Mouse (Mus musculus): ENCODE measurements around the gene Fam189b.
"Not testable (repeated sequence)": the region's sequence is repeated elsewhere in the genome, so short reads cannot be mapped to it uniquely, and the experiment has no call there.

Gene Fam189b

GRCm38 (mm10) chr3:89183058-89183958, at the start of gene Fam189b:
Fam189b (plus strand) TSS chr3:89183143.
- no peak for DNase-seq (ENCODE audit: extremely low read depth, low read depth)

- peak; percentile 41 for DNase-seq (ENCODE audit: extremely low read depth, low read depth)
These were observed 49.2 kb upstream of the Fam189b start for GRCm38 (mm10) chr3:89133752-89134151.

GRCm38 (mm10) chr3:89135958-89136357, 47.0 kb upstream of the Fam189b start, which contains the start of gene Pklr:
Pklr (plus strand) TSS chr3:89136142.
- peak; percentile 84 for DNase-seq (ENCODE audit: extremely low read depth, low read depth)

- peak; percentile 54 for DNase-seq (ENCODE audit: extremely low read depth, low read depth)
These were observed 46.6 kb upstream of the Fam189b start for GRCm38 (mm10) chr3:89136365-89136764.

- no peak for DNase-seq (ENCODE audit: extremely low read depth, low read depth)
These were observed 38.1 kb upstream of the Fam189b start for GRCm38 (mm10) chr3:89144821-89145220.

GRCm38 (mm10) chr3:89145566-89145965, 37.4 kb upstream of the Fam189b start:
- DNase-seq (ENCODE audit: extremely low read depth, low read depth), result no peak

GRCm38 (mm10) chr3:89147101-89147978, 35.6 kb upstream of the Fam189b start:
- DNase-seq (ENCODE audit: extremely low read depth, low read depth), result no peak

- DNase-seq (ENCODE audit: extremely low read depth, low read depth), result no peak
These were observed 35.0 kb upstream of the Fam189b start for GRCm38 (mm10) chr3:89147979-89148311.

GRCm38 (mm10) chr3:89148567-89148966, 34.4 kb upstream of the Fam189b start:
- no peak for DNase-seq (ENCODE audit: extremely low read depth, low read depth)

GRCm38 (mm10) chr3:89152084-89152835, 30.7 kb upstream of the Fam189b start:
- DNase-seq (ENCODE audit: extremely low read depth, low read depth), result no peak

- DNase-seq (ENCODE audit: extremely low read depth, low read depth), result no peak
These were observed 26.0 kb upstream of the Fam189b start for GRCm38 (mm10) chr3:89156951-89157350.

GRCm38 (mm10) chr3:89158651-89159050, 24.3 kb upstream of the Fam189b start:
- no peak for DNase-seq (ENCODE audit: extremely low read depth, low read depth)

GRCm38 (mm10) chr3:89159211-89159610, 23.7 kb upstream of the Fam189b start:
- peak; percentile 42 for DNase-seq (ENCODE audit: extremely low read depth, low read depth)

- DNase-seq (ENCODE audit: extremely low read depth, low read depth), result peak; percentile 43
These were observed 23.2 kb upstream of the Fam189b start, which contains the start of gene Hcn3 for GRCm38 (mm10) chr3:89159616-89160344. Hcn3 (minus strand) TSS chr3:89160196.

GRCm38 (mm10) chr3:89161207-89161606, 21.7 kb upstream of the Fam189b start:
- DNase-seq (ENCODE audit: extremely low read depth, low read depth), result not testable (repeated sequence)

GRCm38 (mm10) chr3:89161786-89162185, 21.2 kb upstream of the Fam189b start:
- no peak for DNase-seq (ENCODE audit: extremely low read depth, low read depth)

GRCm38 (mm10) chr3:89163123-89163522, 19.8 kb upstream of the Fam189b start:
- no peak for DNase-seq (ENCODE audit: extremely low read depth, low read depth)

- peak; percentile 39 for DNase-seq (ENCODE audit: extremely low read depth, low read depth)
These were observed 19.2 kb upstream of the Fam189b start for GRCm38 (mm10) chr3:89163643-89164245.

GRCm38 (mm10) chr3:89164506-89165267, 18.3 kb upstream of the Fam189b start, which contains the start of gene Clk2:
Clk2 (plus strand) TSS chr3:89164795.
- peak; percentile 92 for DNase-seq (ENCODE audit: extremely low read depth, low read depth)

Measured in MEL-GATA-1-ER (cell line).